Mouse (Mus musculus) gastrocnemius, adult 18-20 months (tissue): ENCODE measurements around the gene Golim4. TPM values are rescaled to one million over a fixed set of nuclear protein-coding genes. Genes with fewer than 3 reads are reported as not detected.

ENCODE experiments used
- DNase-seq: peaks from one replicate; pipeline ENCODE4 v3.0.0; 2021; ENCODE audit warnings: low spot score
- total RNA-seq, 2 experiments: library from RNA; stranded (reverse); gene quantifications; 2 replicates each; pipeline ENCODE4 v1.2.3; 2021

The Golim4 gene
- total RNA-seq, 2 experiments from 2014 or later, result 5.3 to 7.5 TPM

- no peak for DNase-seq
These were observed 30.4 kb downstream of the Golim4 start for GRCm38 (mm10) chr3:75926327-75926726.

- no peak for DNase-seq
These were observed 31.6 kb downstream of the Golim4 start for GRCm38 (mm10) chr3:75925123-75925522.

- no peak for DNase-seq
These were observed 38.8 kb downstream of the Golim4 start for GRCm38 (mm10) chr3:75917770-75918503.

- DNase-seq, result no peak
These were observed 44.0 kb downstream of the Golim4 start for GRCm38 (mm10) chr3:75912786-75913185.

GRCm38 (mm10) chr3:75910768-75911167 lies 46.0 kb downstream of the Golim4 start:
- no peak for DNase-seq

- DNase-seq, result peak; percentile 13
These were observed 46.5 kb downstream of the Golim4 start for GRCm38 (mm10) chr3:75910257-75910656.

GRCm38 (mm10) chr3:75901903-75902598 lies 54.7 kb downstream of the Golim4 start:
- no peak for DNase-seq

GRCm38 (mm10) chr3:75895075-75895474 lies 61.7 kb downstream of the Golim4 start:
- no peak for DNase-seq

- DNase-seq, result no peak
These were observed 65.2 kb downstream of the Golim4 start for GRCm38 (mm10) chr3:75891581-75891980.

- no peak for DNase-seq
These were observed 67.4 kb downstream of the Golim4 start for GRCm38 (mm10) chr3:75889323-75889722.

GRCm38 (mm10) chr3:75881582-75881981 lies 75.2 kb downstream of the Golim4 start:
- no peak for DNase-seq

GRCm38 (mm10) chr3:75879269-75879668 lies 77.5 kb downstream of the Golim4 start:
- DNase-seq, result no peak

- no peak for DNase-seq
These were observed 87.9 kb downstream of the Golim4 start for GRCm38 (mm10) chr3:75868886-75869285.

GRCm38 (mm10) chr3:75864203-75864602 lies 92.5 kb downstream of the Golim4 start:
- no peak for DNase-seq

- DNase-seq, result peak; percentile 15
These were observed 95.1 kb downstream of the Golim4 start for GRCm38 (mm10) chr3:75861677-75862076.

GRCm38 (mm10) chr3:75860760-75861159 lies 96.0 kb downstream of the Golim4 start:
- peak; percentile 26 for DNase-seq

GRCm38 (mm10) chr3:75835286-75835967 lies 121.3 kb downstream of the Golim4 start:
- DNase-seq, result peak; percentile 6

GRCm38 (mm10) chr3:75834827-75835226 lies 121.9 kb downstream of the Golim4 start:
- DNase-seq, result no peak
